Mouse (Mus musculus) cortical plate, adult 2 months (tissue): ENCODE measurements around the gene Smarcc2.

Source experiments
- CTCF ChIP-seq: fragments of 200-500 bp; IDR thresholded peaks from 2 replicates; pipeline ENCODE4 v1.5.1; 2011; ENCODE audit warnings: mild to moderate bottlenecking, control low read depth, low read length; ENCODE audit not compliant: insufficient read depth; ENCODE audit errors: extremely low read depth
- POLR2A ChIP-seq: fragments of 200-500 bp; IDR thresholded peaks from 2 replicates; pipeline ENCODE4 v1.6.1; 2011; ENCODE audit warnings: mild to moderate bottlenecking, low read length, control low read depth; ENCODE audit not compliant: insufficient read depth; ENCODE audit errors: extremely low read depth

DNA sequence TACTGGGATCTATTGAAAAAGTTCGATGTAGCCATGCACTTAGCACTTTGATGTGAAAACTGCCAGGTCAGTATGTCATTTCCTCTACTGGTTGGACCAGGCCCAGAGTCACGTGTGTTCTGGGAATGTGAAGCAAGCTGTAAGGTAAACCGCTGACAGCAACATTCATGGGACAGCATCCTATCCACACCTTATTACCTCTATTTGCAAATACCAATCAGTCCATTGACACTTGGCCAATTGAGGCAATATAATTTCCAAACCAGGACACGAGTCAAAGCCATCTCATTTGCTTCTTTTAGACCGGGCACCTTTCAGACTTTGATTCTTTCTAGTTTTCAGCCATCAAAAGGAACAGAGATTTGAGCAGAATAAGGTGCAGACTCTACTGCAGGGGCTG is 30.0 kb upstream of the Smarcc2 start:
- no peak for TF ChIP-seq CTCF
- TF ChIP-seq POLR2A = no peak
